Mouse (Mus musculus): ENCODE data around the gene Zfp445.
A peak's percentile ranks its signal among the peaks of the same experiment; 100 is the strongest.

Gene Zfp445

DNA sequence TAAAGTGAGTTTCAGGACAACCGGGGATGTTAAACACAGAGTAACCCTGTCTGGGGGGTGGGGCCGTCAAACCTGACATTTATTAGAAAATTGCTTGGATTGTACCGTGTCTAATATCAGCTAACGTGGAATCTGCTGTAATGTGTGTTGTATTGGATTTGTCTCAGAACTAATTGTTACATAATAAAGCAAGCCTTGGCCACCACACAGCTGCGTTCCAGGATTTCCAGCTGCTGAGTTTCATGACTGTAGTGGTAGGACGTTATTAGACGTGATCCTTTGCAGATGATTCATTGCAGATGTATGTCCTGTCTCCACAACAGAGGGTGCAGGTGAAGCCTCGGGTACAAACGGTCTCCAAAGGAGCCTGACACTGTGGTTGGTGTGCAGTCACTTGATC is 29.7 kb downstream of the Zfp445 start:
- DNase-seq (ENCODE audit: low spot score), result no peak

DNA sequence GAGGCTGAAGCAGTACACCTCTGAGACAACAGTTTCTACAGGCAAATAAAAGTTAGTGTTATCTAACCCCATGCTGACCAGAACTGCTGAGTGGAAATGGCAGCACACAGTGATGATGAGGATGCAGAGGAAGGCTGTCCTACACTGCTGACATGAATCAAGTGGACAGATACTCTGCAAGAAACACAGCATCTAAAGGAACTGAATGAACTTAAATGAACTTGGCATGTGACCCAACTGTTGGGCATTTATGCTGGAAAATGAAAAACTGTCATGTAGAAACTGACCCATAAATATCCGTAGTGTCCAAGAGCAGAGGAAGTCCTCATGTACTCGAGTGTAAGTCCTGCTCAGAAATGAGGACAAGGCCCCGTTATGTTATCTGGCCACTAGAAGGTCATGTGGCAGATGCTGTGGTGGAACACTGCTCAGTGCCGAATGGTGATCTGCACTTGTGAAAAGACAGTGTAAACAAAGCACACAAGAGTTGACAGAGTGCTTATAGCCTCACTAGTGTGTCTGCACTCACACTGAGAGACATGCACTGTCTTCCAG is 35.9 kb downstream of the Zfp445 start:
- no peak for DNase-seq (ENCODE audit: low spot score)

DNA sequence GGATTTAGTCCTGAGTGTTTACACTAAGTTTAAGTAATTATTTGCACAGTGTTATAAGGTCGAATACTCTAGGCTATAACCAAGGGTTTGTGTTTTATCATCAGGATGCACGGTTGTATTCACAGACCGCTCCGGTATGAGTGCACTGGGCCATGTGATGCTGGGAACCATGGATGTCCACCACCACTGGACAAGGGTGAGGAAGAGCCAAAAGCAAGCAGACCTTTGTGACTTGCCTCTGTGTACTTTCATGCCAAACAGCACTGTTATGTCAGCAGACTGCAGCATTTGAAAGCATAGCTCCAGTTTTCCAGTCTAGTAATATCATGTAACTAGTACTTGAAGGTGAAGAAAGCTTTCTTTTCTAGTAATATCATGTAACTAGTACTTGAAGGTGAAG is 39.1 kb downstream of the Zfp445 start:
- DNase-seq (ENCODE audit: low spot score), result no peak

DNA sequence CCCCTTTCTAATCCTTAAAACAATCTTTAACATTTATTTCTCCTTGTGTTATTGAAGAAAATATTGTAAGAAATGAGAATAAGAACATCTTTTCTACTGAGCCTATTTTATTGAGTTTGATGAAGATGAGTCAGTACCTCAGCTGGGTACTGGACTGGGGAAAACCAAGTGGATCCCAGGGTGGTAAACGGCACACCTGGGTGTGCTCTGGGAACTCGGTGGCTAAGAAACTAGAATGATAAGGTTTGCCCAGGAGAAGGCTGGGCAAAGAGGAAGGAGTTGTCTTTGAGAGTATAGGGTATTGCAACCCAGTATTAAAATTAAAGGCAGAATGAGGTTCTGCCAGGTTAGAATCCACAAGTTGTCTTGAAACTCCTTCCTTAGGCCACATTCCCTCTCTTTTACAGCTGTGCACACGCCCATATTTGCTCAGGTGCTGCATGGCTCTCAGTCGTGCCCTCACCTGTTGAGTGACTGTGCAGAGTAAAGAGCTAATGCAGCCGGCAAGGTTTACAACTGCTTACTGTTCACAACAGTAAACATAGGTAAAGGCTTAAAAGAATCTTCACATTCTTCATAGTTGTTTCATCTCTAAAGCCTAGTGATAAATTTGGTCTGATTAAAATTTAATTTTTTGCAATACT is 42.3 kb downstream of the Zfp445 start:
- no peak for DNase-seq (ENCODE audit: low spot score)

DNA sequence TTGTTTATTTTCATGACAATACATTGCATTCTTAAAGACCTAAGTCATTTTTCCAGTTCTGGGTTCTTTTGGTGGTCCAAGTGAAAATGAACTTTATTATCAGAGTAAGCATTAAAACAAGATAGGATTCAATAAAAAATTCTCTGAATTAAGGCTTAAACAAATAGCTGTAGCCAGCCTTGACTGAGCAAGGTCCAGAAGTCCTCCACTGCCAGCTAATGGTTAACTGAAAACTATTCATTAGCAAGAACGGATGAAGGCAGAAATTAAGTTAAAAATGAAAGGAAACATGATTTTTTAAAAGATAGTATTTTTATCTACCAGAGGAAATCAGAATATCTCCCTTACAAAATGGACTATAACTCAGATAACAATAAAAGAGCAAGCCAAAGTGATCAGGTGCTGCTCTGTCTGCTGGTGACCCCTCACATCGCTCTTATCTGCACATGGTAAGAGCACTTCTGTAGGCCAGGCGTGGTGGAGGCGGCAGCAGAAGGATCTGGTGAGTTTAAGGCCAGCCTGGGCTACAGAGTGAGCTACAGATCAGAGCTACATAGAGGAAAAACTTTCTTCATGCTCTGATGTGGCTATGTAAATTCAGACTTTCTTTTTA is 50.5 kb downstream of the Zfp445 start:
- no peak for DNase-seq (ENCODE audit: low spot score)

DNA sequence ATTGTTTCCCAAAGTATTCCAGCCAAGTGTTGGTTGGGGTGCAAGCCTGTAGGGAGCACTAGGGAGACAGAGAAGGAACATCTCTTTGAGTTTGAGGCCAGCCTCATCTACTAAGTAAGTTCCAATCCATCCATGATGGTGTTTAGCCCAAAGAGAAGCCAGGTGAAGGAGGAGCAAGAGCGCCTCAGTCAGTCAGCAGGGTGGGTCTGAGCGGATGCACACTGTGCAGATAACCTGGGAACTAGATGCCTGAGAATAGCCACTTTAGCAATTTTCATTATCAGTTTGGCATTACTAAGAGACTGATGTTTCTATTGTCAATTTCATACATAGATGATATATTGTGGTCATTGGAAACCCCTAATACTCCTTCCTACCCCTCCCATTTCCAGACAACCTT is 51.0 kb downstream of the Zfp445 start:
- DNase-seq (ENCODE audit: low spot score), result no peak

DNA sequence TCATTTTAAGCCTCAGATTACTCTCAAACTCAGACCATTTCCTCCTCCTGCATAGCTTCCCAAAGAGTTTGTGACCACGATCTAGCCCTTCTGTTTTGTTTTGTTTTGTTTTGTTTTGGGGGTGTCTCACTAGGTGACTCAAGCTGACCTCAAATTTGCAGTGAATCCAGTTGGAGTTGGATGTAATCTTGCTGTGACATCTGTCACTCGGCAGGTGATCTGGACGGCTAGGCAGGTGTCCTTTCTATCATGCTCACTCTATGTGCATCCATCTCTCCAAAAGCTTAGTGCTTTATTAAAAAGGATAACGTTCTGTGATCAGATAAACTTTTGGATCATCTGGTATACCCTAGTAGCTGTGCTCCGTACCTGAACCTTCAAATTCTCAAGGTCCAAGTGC is 53.4 kb downstream of the Zfp445 start:
- no peak for DNase-seq (ENCODE audit: low spot score)

DNA sequence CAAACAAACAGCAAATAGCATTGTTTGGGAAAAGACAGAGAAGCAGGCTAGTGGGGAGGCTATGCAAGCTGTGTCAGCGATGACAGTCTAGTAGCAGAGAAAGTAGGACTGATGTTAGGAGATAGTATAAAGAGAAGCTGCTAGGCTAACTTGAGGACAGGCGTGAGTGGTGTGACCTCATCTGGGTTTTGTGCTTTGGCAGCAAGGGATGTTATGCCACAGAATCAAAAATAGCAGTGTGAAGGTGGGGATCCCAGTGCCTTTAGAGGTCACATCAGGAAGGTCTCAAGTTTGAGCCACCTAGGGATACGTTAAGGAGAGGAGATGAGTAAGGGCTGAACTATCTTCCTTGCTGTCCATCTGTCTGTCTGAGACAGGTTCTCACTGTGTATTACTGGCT is 55.6 kb downstream of the Zfp445 start:
- DNase-seq (ENCODE audit: low spot score), result no peak

DNA sequence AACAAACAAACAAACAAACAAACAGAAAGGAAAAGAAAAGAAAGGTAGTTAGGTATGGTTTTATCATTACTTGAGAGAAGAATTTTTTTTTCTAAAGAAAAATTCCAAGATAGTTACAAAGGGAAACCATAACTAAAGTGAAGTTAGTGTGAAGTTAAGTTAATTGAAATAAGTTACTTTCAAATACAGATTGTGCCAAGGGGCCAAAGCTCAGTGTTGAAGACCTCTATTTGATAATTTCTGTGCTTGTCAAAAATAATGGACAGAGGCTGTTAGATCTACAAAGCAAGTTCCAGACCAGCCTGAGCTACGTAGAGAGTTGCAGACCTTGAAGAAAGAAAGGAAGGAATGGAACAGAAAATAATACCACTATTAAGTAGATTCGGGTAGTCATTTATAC is 58.6 kb downstream of the Zfp445 start:
- no peak for DNase-seq (ENCODE audit: low spot score)

DNA sequence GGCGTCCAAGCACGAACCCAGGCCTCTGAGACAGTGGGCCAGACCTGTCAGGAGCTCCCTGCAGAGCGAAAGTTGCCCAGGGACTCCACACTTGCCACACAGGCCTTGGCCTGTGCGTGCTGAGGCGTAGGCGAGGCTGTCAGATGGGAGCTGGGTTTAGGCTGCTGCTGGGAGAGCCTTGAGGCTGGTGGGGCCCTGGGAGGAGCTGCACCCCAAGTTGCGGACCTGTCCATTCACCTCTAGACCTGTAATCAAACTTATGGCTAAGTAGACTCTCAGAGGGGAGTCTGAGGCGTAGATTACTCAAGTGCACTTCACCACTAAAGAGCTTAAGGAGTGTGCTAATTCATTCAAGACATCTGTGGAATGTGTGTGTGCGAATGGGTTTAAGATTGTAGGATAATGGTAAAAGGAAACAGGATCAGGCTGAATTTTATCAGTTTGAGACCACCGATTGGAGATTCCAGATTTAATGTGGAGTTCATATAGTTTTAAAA is 59.9 kb downstream of the Zfp445 start:
- no peak for DNase-seq (ENCODE audit: low spot score)

DNA sequence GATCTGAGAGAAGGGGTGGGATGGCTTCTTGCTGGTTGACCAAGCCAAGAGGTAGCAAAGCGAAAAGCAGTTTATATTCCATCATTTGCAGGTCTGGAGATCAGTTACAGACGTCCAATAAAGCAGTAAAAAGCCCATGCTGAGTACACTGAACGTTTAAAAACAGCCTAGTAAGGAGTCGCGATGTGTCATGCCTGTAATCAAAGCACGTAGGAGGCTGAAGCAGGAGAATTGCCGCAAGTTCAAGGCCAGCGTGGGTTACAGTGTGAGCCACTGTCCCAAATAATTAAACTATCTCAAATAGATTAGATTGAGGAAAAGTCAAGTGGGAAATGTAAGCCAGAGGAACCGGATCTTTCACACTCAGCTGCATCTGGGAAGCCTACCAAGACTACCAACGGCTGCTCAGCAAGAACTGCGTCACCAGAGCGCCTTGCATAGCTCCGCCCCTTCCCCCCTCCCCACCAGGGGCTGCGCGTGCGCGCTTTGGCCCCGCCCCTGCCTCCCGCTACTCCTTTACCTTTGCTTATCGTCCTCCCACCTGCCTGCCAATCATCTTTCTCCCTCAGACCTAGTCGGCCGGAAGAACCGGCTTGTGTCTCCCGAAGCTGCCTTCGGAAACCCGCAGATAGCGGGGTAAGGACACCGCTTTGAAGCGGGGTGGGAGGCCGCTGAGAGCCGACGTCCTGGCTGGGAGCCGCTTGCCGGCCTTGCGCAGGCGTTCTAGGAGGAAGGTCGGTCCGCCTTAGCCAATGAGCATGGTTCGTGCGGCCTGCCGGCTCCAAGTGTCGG is 60.6 kb downstream of the Zfp445 start, which contains the start of gene Tcaim:
Gene Tcaim, plus strand, starts transcription at position 487 of the 792 bp plus-strand sequence.
- peak; percentile 88 for DNase-seq (ENCODE audit: low spot score)
